Mouse (Mus musculus): Measurements from ENCODE around the gene Tead2. TPM values are rescaled to one million over a fixed set of nuclear protein-coding genes. Genes with fewer than 3 reads are reported as not detected.
"Not testable (repeated sequence)": the region's sequence is repeated elsewhere in the genome, so short reads cannot be mapped to it uniquely, and the experiment has no call there.

The Tead2 gene
- 141 and 148 TPM in 2 replicates for polyA plus RNA-seq (2015; fragmentation: Nextera tagmentation; extraction: Ambion mirVana)

DNA sequence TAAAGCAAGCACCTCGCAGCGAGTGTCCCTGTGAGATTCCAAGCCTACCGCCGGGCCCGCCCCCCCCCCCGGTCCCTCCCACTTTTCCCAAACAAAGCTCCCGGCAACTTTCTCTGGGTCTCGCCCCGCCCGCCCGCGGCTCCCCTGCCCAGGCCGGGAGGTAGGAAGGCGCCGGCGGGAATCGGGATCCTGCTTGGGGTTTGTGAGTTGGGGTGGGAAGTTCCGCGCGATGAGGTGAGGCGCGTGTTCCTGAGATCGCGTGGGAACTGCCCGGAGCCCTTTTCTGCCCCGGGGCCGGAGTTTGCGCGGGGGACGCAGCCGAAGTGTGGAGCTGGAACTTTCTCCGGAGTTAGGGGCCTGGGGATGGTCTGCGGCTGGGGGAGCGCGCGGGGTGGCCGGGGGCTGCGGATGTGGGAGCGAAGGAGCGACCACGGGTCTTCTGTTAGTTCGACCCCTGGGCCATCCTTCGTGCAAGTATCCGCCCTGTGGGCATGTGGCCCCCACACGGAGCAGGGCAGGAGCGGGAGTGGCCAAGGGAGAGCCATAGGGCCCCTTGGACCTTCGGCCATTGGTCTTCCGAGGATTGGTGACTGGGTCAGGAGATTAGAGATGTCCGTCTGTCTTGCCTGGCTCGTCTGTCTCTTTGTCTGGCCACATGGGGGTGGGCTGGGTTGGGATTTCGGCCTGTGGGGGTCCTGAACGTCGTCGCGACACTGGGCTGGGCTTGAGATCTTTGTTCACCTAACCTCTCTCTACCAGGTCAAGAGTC is at the start of gene Tead2:
TSS of gene Tead2 (plus strand) at position 81 of the 769 bp plus-strand sequence.
- Histone ChIP-seq H3K9ac (peak within 1 kb of the TSS; percentile 67), H3K4me3 (replicated peaks) (peak within 1 kb of the TSS; percentile 63), H3K27ac (replicated peaks) (peak within 1 kb of the TSS; percentile 88), H3K27me3 (peaks cover 15% of the 10 kb centered on the region), H3K4me1 (peaks cover 29% of the 10 kb centered on the region), H3K4me2 (replicated peaks) (peak within 1 kb of the TSS; percentile 73), H3K9me3 (replicated peaks) (no peaks in the 10 kb centered on the region), H3K36me3 (peaks cover 39% of the 10 kb centered on the region)
- ATAC-seq (ENCODE audit: insufficient number of reproducible peaks, low FRiP score, low TSS enrichment, low read depth): peak; percentile 64
- under 1% methylated on average over 54 of the region's 55 CpGs for WGBS

- Histone ChIP-seq H3K4me3 (replicated peaks) (no peak overlapping the region), H3K9me3 (replicated peaks) (peaks cover 11% of the 10 kb centered on the region), H3K36me3 (no peaks in the 10 kb centered on the region), H3K27me3 (peaks cover 90% of the 10 kb centered on the region), H3K4me1 (peaks cover 23% of the 10 kb centered on the region), H3K27ac (replicated peaks) (no peak overlapping the region), H3K9ac (no peak overlapping the region), H3K4me2 (replicated peaks) (no peak overlapping the region)
- WGBS: 27% methylated on average over 10 of the region's 10 CpGs
- ATAC-seq (ENCODE audit: insufficient number of reproducible peaks, low FRiP score, low TSS enrichment, low read depth): no peak
Measured at GRCm38 (mm10) chr7:45166950-45167401, 48.6 kb upstream of the Tead2 start.

- H3K4me1 ChIP-seq: peaks cover 15% of the 10 kb centered on the region
- H3K9me3 ChIP-seq (replicated peaks): peaks cover 11% of the 10 kb centered on the region
- no peak overlapping the region for H3K4me3 ChIP-seq (replicated peaks)
- ATAC-seq (ENCODE audit: insufficient number of reproducible peaks, low FRiP score, low TSS enrichment, low read depth): no peak
- H3K4me2 ChIP-seq (replicated peaks): no peak overlapping the region
- no peak overlapping the region for H3K9ac ChIP-seq
- H3K27ac ChIP-seq (replicated peaks): no peak overlapping the region
- no peaks in the 10 kb centered on the region for H3K36me3 ChIP-seq
- under 1% methylated on average over 19 of the region's 19 CpGs for WGBS
- peaks cover 90% of the 10 kb centered on the region for H3K27me3 ChIP-seq
Measured at GRCm38 (mm10) chr7:45167761-45168445, 47.6 kb upstream of the Tead2 start.

- Histone ChIP-seq H3K27ac (replicated peaks) (no peak overlapping the region), H3K9me3 (replicated peaks) (peaks cover 11% of the 10 kb centered on the region), H3K4me3 (replicated peaks) (no peak overlapping the region; the same call in 1 of the 2 replicates), H3K36me3 (no peaks in the 10 kb centered on the region), H3K9ac (no peak overlapping the region), H3K4me2 (replicated peaks) (no peak overlapping the region), H3K27me3 (peaks cover 87% of the 10 kb centered on the region), H3K4me1 (peaks cover 13% of the 10 kb centered on the region)
- whole genome bisulfite sequencing: 5% methylated on average over 24 of the region's 24 CpGs
- no peak for ATAC-seq (ENCODE audit: insufficient number of reproducible peaks, low FRiP score, low TSS enrichment, low read depth)
Measured at GRCm38 (mm10) chr7:45168656-45169055, 46.9 kb upstream of the Tead2 start.

- WGBS: 89% methylated on average over 3 of the region's 3 CpGs
- Histone ChIP-seq H3K4me2 (replicated peaks) (no peak overlapping the region), H3K27me3 (peaks cover 86% of the 10 kb centered on the region), H3K27ac (replicated peaks) (no peak overlapping the region), H3K36me3 (no peaks in the 10 kb centered on the region), H3K4me1 (peaks cover 8% of the 10 kb centered on the region; the same call in 1 of the 2 replicates), H3K9me3 (replicated peaks) (peaks cover 11% of the 10 kb centered on the region), H3K9ac (no peak overlapping the region), H3K4me3 (replicated peaks) (no peak overlapping the region)
- no peak for ATAC-seq (ENCODE audit: insufficient number of reproducible peaks, low FRiP score, low TSS enrichment, low read depth)
Measured at GRCm38 (mm10) chr7:45169495-45169894, 46.1 kb upstream of the Tead2 start.

DNA sequence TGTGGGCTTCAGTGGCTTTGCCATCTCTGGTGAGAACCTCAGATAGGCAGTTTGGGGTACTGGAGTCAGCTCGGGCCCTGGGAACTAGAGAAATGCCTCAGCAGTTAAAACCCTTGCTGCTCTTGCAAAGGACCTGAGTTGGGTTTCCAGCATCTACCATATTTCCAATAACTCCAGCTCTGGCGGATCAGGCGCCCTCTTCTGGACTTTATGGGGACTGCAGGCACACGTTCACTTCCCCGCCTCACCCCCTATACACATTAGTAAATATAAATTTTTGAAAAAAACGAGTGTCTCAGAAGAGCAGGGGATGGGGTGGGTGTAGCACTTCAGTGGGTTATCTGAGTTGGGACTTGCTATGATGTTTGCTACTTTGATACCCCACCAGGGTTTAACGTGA is 42.6 kb upstream of the Tead2 start:
- H3K9me3 ChIP-seq (replicated peaks): peaks cover 11% of the 10 kb centered on the region
- peaks cover 86% of the 10 kb centered on the region for H3K27me3 ChIP-seq
- no peak overlapping the region for H3K4me2 ChIP-seq (replicated peaks)
- H3K4me3 ChIP-seq (replicated peaks): no peak overlapping the region
- H3K36me3 ChIP-seq: no peaks in the 10 kb centered on the region
- ATAC-seq (ENCODE audit: insufficient number of reproducible peaks, low FRiP score, low TSS enrichment, low read depth): no peak
- H3K27ac ChIP-seq (replicated peaks): no peak overlapping the region
- WGBS: 63% methylated on average over 7 of the region's 7 CpGs
- H3K9ac ChIP-seq: no peak overlapping the region
- H3K4me1 ChIP-seq: peaks cover 24% of the 10 kb centered on the region

GRCm38 (mm10) chr7:45173772-45174171 is 41.8 kb upstream of the Tead2 start:
- WGBS: 64% methylated on average over 1 of the region's 1 CpGs

DNA sequence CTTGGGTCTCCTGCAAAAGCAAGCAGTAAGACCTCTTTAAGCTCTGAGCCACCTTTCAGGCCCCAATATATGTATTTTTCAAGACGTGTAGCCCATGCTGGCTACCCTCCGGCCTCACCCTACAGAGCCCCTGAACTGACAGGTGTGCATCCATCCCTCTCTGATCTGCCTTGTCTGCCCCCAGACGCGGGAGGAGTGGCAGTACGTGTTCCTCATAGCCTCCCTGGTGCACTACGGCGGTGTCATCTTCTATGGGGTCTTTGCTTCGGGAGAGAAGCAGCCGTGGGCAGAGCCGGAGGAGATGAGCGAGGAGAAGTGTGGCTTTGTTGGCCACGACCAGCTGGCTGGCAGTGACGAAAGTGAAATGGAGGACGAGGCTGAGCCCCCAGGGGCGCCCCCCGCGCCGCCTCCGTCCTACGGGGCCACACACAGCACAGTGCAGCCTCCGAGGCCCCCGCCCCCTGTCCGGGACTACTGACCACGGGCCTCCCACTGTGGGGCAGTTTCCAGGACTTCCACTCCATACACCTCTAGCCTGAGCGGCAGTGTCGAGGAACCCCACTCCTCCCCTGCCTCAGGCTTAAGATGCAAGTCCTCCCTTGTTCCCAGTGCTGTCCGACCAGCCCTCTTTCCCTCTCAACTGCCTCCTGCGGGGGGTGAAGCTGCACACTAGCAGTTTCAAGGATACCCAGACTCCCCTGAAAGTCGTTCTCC is 40.8 kb upstream of the Tead2 start:
- peaks cover 86% of the 10 kb centered on the region for H3K27me3 ChIP-seq
- peak overlapping the region; percentile 24 for H3K4me2 ChIP-seq (replicated peaks)
- H3K4me1 ChIP-seq: peaks cover 18% of the 10 kb centered on the region
- H3K27ac ChIP-seq (replicated peaks): no peak overlapping the region
- H3K36me3 ChIP-seq: no peaks in the 10 kb centered on the region
- WGBS: 3% methylated on average over 29 of the region's 29 CpGs
- no peak overlapping the region for H3K9ac ChIP-seq
- H3K9me3 ChIP-seq (replicated peaks): peaks cover 6% of the 10 kb centered on the region
- ATAC-seq (ENCODE audit: insufficient number of reproducible peaks, low FRiP score, low TSS enrichment, low read depth): no peak
- peak overlapping the region; percentile 16 for H3K4me3 ChIP-seq (replicated peaks)

More at GRCm38 (mm10) chr7:45173772-45174171, 41.8 kb upstream of the Tead2 start:
- not testable (repeated sequence) for H3K27ac ChIP-seq (replicated peaks); H3K36me3 ChIP-seq; H3K4me2 ChIP-seq (replicated peaks); H3K9ac ChIP-seq; H3K4me3 ChIP-seq (replicated peaks); ATAC-seq (ENCODE audit: insufficient number of reproducible peaks, low FRiP score, low TSS enrichment, low read depth)
- Histone ChIP-seq H3K4me1 (peaks cover 18% of the 10 kb centered on the region), H3K27me3 (peaks cover 86% of the 10 kb centered on the region), H3K9me3 (replicated peaks) (peaks cover 11% of the 10 kb centered on the region)

DNA sequence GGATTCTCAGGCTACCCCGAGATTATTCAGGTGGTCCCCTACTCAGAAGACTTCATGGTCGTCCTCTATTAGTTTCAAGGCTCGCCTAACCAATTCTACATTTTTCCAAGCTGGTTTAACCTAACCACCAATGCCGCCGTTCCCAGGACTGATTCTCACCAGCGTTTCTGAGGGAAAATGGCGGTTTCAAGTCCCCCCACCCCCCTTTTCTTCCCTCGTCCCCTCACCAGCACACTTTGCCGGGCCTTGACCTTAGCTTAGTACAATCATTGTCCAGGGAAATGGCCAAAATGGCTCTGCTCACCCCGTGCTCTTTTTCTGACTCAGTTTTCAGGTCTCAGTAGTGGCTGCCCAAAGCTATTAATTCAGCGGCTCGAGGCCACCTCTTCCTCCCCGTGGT is 40.2 kb upstream of the Tead2 start:
- H3K4me2 ChIP-seq (replicated peaks): no peak overlapping the region
- no peak overlapping the region for H3K9ac ChIP-seq
- H3K9me3 ChIP-seq (replicated peaks): no peaks in the 10 kb centered on the region
- H3K27ac ChIP-seq (replicated peaks): no peak overlapping the region
- no peak for ATAC-seq (ENCODE audit: insufficient number of reproducible peaks, low FRiP score, low TSS enrichment, low read depth)
- peaks cover 90% of the 10 kb centered on the region for H3K27me3 ChIP-seq
- 4% methylated on average over 13 of the region's 13 CpGs for WGBS
- H3K4me1 ChIP-seq: peaks cover 18% of the 10 kb centered on the region
- H3K4me3 ChIP-seq (replicated peaks): no peak overlapping the region
- H3K36me3 ChIP-seq: no peaks in the 10 kb centered on the region

GRCm38 (mm10) chr7:45175929-45176328 is 39.6 kb upstream of the Tead2 start:
- no peak for ATAC-seq (ENCODE audit: insufficient number of reproducible peaks, low FRiP score, low TSS enrichment, low read depth)
- H3K27me3 ChIP-seq: peaks cover 92% of the 10 kb centered on the region
- peak overlapping the region; percentile 23 for H3K4me3 ChIP-seq (replicated peaks)
- no peaks in the 10 kb centered on the region for H3K9me3 ChIP-seq (replicated peaks)
- H3K27ac ChIP-seq (replicated peaks): no peak overlapping the region
- H3K9ac ChIP-seq: no peak overlapping the region
- peak overlapping the region; percentile 47 for H3K4me2 ChIP-seq (replicated peaks)
- H3K4me1 ChIP-seq: peaks cover 18% of the 10 kb centered on the region
- 4% methylated on average over 23 of the region's 23 CpGs for WGBS
- H3K36me3 ChIP-seq: no peaks in the 10 kb centered on the region

- peaks cover 20% of the 10 kb centered on the region for H3K4me1 ChIP-seq
- no peak for ATAC-seq (ENCODE audit: insufficient number of reproducible peaks, low FRiP score, low TSS enrichment, low read depth)
- peak overlapping the region; percentile 47 for H3K4me2 ChIP-seq (replicated peaks)
- no peak overlapping the region for H3K9ac ChIP-seq
- H3K4me3 ChIP-seq (replicated peaks): peak overlapping the region; percentile 23
- no peak overlapping the region for H3K27ac ChIP-seq (replicated peaks)
- peaks cover 92% of the 10 kb centered on the region for H3K27me3 ChIP-seq
- 1% methylated on average over 31 of the region's 31 CpGs for whole genome bisulfite sequencing
- H3K9me3 ChIP-seq (replicated peaks): no peaks in the 10 kb centered on the region
- no peaks in the 10 kb centered on the region for H3K36me3 ChIP-seq
Measured at GRCm38 (mm10) chr7:45176356-45176755, 39.2 kb upstream of the Tead2 start.

Measured in embryonic facial prominence, embryonic 15.5 days (tissue).